Comparison of ENCODE assay signal across 12 mouse cellular contexts in genomic region chr5:53598510-53598909, GRCm38 (mm10).
DNase-seq lines count a peak whose midpoint lies in the region; ATAC-seq and TF ChIP-seq lines count a peak whose summit lies in the region.
"Had no signal": no experiment of that assay in that cellular context is flagged by ENCODE, and none has a peak within 500 bp of the region (broad histone marks: within the 10 kb centered on the region; RNA-seq: fewer than 3 reads in every experiment).

No protein-coding gene starts in this region.

- H3K4me2 ChIP-seq in intestine, postnatal 0 days (replicated peaks; ENCODE audit: low read depth): no peak overlapping the region
- H3K4me2 ChIP-seq in intestine, embryonic 15.5 days (replicated peaks): no peak overlapping the region
- H3K4me2 ChIP-seq in midbrain, embryonic 14.5 days (ENCODE audit: low read length): no peak overlapping the region
- no peak overlapping the region for H3K4me2 ChIP-seq in midbrain, embryonic 15.5 days
- H3K4me2 ChIP-seq: embryonic facial prominence, embryonic 12.5 days; limb, embryonic 15.5 days; midbrain, embryonic 12.5 days had no signal

- H3K27me3 ChIP-seq in intestine, postnatal 0 days (replicated peaks; ENCODE audit: control insufficient read depth, insufficient read depth, low read length): no peaks in the 10 kb centered on the region
- H3K27me3 ChIP-seq in intestine, embryonic 15.5 days (replicated peaks): no peaks in the 10 kb centered on the region
- H3K27me3 ChIP-seq in midbrain, embryonic 14.5 days (ENCODE audit: control insufficient read depth, insufficient read depth, low read length): no peaks in the 10 kb centered on the region
- H3K27me3 ChIP-seq in midbrain, embryonic 15.5 days (replicated peaks): no peaks in the 10 kb centered on the region
- H3K27me3 ChIP-seq: embryonic facial prominence, embryonic 12.5 days; limb, embryonic 15.5 days; midbrain, embryonic 12.5 days had no signal

- no peaks in the 10 kb centered on the region for H3K4me1 ChIP-seq in intestine, postnatal 0 days (replicated peaks; ENCODE audit: control insufficient read depth, insufficient read depth, low read length)
- H3K4me1 ChIP-seq in intestine, embryonic 15.5 days (replicated peaks): peaks cover 3% of the 10 kb centered on the region; the same call in 1 of the 2 replicates
- H3K4me1 ChIP-seq in midbrain, embryonic 14.5 days (ENCODE audit: control insufficient read depth, insufficient read depth, low read length): peaks cover 11% of the 10 kb centered on the region; the same call in 1 of the 2 replicates
- H3K4me1 ChIP-seq in midbrain, embryonic 15.5 days: peaks cover 6% of the 10 kb centered on the region
- H3K4me1 ChIP-seq: embryonic facial prominence, embryonic 12.5 days had no signal

- no peak for ATAC-seq in intestine, postnatal 0 days
- ATAC-seq in intestine, embryonic 15.5 days: no peak
- ATAC-seq in midbrain, embryonic 14.5 days (ENCODE audit: low FRiP score, low TSS enrichment): no peak
- ATAC-seq in midbrain, embryonic 15.5 days (replicated peaks): no peak
- ATAC-seq in granulocyte monocyte progenitor cell, adult 5-6 weeks (replicated peaks; ENCODE audit: poor library complexity, severe bottlenecking): no peak

- no peaks in the 10 kb centered on the region for H3K9me3 ChIP-seq in intestine, postnatal 0 days (ENCODE audit: control insufficient read depth)
- no peaks in the 10 kb centered on the region for H3K9me3 ChIP-seq in intestine, embryonic 15.5 days
- H3K9me3 ChIP-seq in midbrain, embryonic 14.5 days (ENCODE audit: control insufficient read depth, low read length): no peaks in the 10 kb centered on the region
- H3K9me3 ChIP-seq in midbrain, embryonic 15.5 days: no peaks in the 10 kb centered on the region
- H3K9me3 ChIP-seq: embryonic facial prominence, embryonic 12.5 days; limb, embryonic 15.5 days; midbrain, embryonic 12.5 days had no signal

- TF ChIP-seq POLR2A in brain, embryonic 14.5 days (IDR thresholded peaks at IDR 0.05; ENCODE audit: borderline replicate concordance, extremely low read depth, insufficient read depth, insufficient read length, poor library complexity, severe bottlenecking): no peak

- peak; percentile 78 for DNase-seq in midbrain, embryonic 14.5 days
- peak; percentile 44 for DNase-seq in brain, embryonic 14.5 days (ENCODE audit: low read depth)
- DNase-seq in layer of hippocampus, adult 9-11 months: no peak
- DNase-seq: heart, postnatal 14 days; thymus, postnatal 36 days had no signal

- peak; percentile 59 for TF ChIP-seq CTCF in intestine, postnatal 0 days (IDR thresholded peaks at IDR 0.05; ENCODE audit: low read depth)
- no peak for TF ChIP-seq CTCF in brain, embryonic 14.5 days (IDR thresholded peaks at IDR 0.05; ENCODE audit: borderline replicate concordance, extremely low read depth, insufficient read depth, insufficient read length)

- no peak overlapping the region for H3K27ac ChIP-seq in intestine, postnatal 0 days (ENCODE audit: low read depth, low read length)
- H3K27ac ChIP-seq in intestine, embryonic 15.5 days: no peak overlapping the region
- H3K27ac ChIP-seq in midbrain, embryonic 14.5 days (replicated peaks; ENCODE audit: low read depth, low read length): no peak overlapping the region
- no peak overlapping the region for H3K27ac ChIP-seq in midbrain, embryonic 15.5 days
- H3K27ac ChIP-seq: embryonic facial prominence, embryonic 12.5 days; limb, embryonic 15.5 days; midbrain, embryonic 12.5 days had no signal

- H3K36me3 ChIP-seq in intestine, postnatal 0 days (ENCODE audit: control insufficient read depth, insufficient read depth): no peaks in the 10 kb centered on the region
- H3K36me3 ChIP-seq in intestine, embryonic 15.5 days: no peaks in the 10 kb centered on the region
- no peaks in the 10 kb centered on the region for H3K36me3 ChIP-seq in midbrain, embryonic 14.5 days (ENCODE audit: control insufficient read depth, insufficient read depth, low read length)
- no peaks in the 10 kb centered on the region for H3K36me3 ChIP-seq in midbrain, embryonic 15.5 days (replicated peaks)
- H3K36me3 ChIP-seq: embryonic facial prominence, embryonic 12.5 days; limb, embryonic 15.5 days; midbrain, embryonic 12.5 days had no signal

- H3K9ac ChIP-seq in intestine, postnatal 0 days (ENCODE audit: low read depth, low read length): no peak overlapping the region
- no peak overlapping the region for H3K9ac ChIP-seq in intestine, embryonic 15.5 days
- H3K9ac ChIP-seq in midbrain, embryonic 14.5 days (replicated peaks; ENCODE audit: low read length): no peak overlapping the region
- H3K9ac ChIP-seq in midbrain, embryonic 15.5 days: no peak overlapping the region
- H3K9ac ChIP-seq: embryonic facial prominence, embryonic 12.5 days; limb, embryonic 15.5 days; midbrain, embryonic 12.5 days had no signal

- no peak overlapping the region for H3K4me3 ChIP-seq in intestine, postnatal 0 days (ENCODE audit: low read depth, low read length)
- H3K4me3 ChIP-seq in intestine, embryonic 15.5 days (replicated peaks): no peak overlapping the region
- no peak overlapping the region for H3K4me3 ChIP-seq in midbrain, embryonic 14.5 days (replicated peaks; ENCODE audit: low read depth, low read length)
- no peak overlapping the region for H3K4me3 ChIP-seq in midbrain, embryonic 15.5 days
- H3K4me3 ChIP-seq: embryonic facial prominence, embryonic 12.5 days; limb, embryonic 15.5 days; midbrain, embryonic 12.5 days had no signal
